Mouse (Mus musculus) cortical plate, adult 2 months (tissue): ENCODE results near the gene Pigk.
"Not testable (repeated sequence)": the region's sequence is repeated elsewhere in the genome, so short reads cannot be mapped to it uniquely, and the experiment has no call there.

Experiments
- CTCF ChIP-seq: fragments of 200-500 bp; IDR thresholded peaks from 2 replicates; pipeline ENCODE4 v1.5.1; 2011; ENCODE audit warnings: mild to moderate bottlenecking, control low read depth, low read length; ENCODE audit not compliant: insufficient read depth; ENCODE audit errors: extremely low read depth
- POLR2A ChIP-seq: fragments of 200-500 bp; IDR thresholded peaks from 2 replicates; pipeline ENCODE4 v1.6.1; 2011; ENCODE audit warnings: mild to moderate bottlenecking, low read length, control low read depth; ENCODE audit not compliant: insufficient read depth; ENCODE audit errors: extremely low read depth

DNA sequence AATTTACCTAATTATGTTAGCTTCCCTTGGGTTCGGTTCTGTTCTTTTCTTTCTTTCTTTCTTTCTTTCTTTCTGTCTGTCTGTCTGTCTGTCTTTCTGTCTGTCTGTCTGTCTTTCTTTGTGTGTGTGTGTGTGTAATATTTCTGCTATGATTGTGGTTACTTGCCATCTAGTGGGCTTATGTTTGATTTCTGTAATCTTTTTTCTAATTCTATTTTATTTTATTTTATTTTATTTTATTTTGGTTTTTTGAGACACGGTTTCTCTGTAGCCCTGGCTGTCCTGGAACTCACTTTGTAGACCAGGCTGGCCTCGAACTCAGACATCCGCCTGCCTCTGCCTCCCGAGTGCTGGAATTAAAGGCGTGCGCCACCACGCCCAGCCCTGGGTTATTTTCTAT is 12.4 kb upstream of the Pigk start:
- not testable (repeated sequence) for TF ChIP-seq POLR2A, CTCF
